Mouse (Mus musculus): ENCODE results near the gene Etnk1. TPM values are rescaled to one million over a fixed set of nuclear protein-coding genes. Genes with fewer than 3 reads are reported as not detected.
"Not testable (repeated sequence)": the region's sequence is repeated elsewhere in the genome, so short reads cannot be mapped to it uniquely, and the experiment has no call there.

Etnk1 gene
- total RNA-seq, 2 experiments from 2014 or later = 15.1 to 21.7 TPM

GRCm38 (mm10) chr6:143167409-143167919 lies 443 bp downstream of the Etnk1 start:
- no peak for TF ChIP-seq CTCF (IDR thresholded peaks at IDR 0.05)
- H3K4me3 ChIP-seq = peak overlapping the region; percentile 93
- H3K27ac ChIP-seq = peak overlapping the region; percentile 99
- intact Hi-C loops (cut with DNase I) = loop anchor here (2.0 kb wide), 1 partner anchor 69 kb away; no protein-coding TSS in a partner anchor
- DNase-seq = no peak

DNA sequence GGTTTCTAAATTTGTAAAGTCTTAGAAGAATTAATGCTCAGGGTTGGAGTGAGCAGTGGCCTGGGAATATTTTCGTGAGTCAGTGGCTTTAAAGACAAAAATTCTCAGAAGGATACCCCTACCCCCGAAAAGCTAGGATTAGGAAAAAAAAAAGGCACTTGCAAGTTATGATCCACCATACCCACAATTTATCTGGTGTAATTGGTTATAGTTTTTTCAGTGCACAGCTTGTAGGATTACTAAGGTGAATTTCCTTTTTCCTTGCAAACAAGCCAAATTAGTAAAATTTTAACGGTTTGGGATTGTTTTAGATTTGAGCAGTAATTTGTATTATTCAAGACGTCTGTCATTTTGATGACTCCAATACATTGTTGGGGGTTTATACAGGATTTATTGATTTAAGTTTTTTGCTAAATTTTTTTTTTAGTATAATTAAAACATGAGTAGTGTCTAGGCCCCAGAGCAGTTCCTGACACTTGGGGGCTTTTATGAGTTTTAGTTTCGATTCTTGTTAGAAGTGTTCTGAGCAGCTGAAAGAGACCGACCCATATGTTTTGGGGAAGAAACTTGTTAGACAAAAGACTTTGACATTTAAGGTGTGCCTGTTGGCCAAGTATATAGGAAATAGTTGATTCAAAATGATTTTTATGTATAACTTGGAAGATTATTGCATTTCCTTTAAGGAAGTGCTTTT lies 1.1 kb downstream of the Etnk1 start:
- Histone ChIP-seq H3K4me3 (peak overlapping the region; percentile 93), H3K27ac (peak overlapping the region; percentile 99)
- DNase-seq = no peak
- TF ChIP-seq CTCF (IDR thresholded peaks at IDR 0.05) = no peak
- intact Hi-C loops (cut with DNase I) = loop anchor here (2.0 kb wide), 1 partner anchor 69 kb away; no protein-coding TSS in a partner anchor

DNA sequence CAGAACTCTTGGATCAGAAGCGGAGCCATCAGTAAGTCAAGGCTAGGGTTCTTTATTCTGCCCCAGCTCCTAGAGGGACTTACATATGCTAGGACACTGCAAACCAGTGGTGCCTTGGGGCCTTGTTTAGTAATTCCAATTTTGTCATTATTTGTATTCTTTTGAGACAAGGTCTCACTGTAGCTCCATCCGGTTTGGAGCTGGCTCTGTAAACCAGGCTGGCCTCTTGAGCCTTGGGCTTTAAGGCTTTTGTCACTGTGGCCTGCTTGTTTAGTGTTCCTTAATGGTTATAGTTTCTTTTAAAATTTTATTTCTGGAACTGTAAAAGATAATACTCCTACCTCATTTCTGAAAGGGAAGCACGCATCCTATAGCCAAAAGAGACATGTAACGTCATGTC lies 2.4 kb downstream of the Etnk1 start:
- no peak for TF ChIP-seq CTCF (IDR thresholded peaks at IDR 0.05)
- intact Hi-C loops (cut with DNase I) = no loop called here
- peak overlapping the region; percentile 93 for H3K4me3 ChIP-seq
- H3K27ac ChIP-seq = no peak overlapping the region
- no peak for DNase-seq

DNA sequence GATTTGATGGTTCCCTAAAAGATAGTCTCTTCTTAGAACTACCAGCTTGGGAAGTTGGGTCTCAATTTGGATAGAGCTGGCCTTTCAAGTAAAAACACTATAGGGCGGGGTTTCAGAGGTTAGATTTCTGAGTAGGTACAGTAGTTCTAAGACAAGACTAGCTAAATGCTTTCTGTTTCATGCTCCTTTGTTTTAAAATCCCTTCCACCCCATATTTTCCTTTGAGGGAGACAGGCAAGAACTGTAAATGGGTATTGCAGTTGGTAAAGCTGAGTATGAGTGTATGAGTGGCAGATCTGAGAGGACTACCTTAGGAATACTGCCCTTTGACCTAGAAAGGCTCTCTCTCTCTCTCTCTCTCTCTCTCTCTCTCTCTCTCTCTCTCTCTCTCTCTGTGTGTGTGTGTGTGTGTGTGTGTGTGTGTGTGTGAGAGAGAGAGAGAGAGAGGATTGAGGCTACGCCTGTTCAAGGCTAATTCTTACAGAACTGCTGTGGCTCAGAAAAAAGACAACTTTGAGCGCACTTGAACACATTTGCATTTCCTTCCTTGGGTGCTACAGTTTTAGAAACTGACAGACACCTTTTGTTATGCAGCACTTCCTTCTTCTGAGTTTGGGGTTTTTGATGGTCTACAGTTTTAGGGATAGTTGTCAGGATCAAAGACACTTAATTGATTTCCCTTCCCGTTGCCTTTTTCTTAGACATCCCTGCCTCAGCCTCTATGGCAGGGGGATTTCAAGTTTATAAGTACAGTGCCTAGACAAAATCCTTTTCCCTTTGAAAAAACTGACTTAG lies 3.3 kb downstream of the Etnk1 start:
- TF ChIP-seq CTCF (IDR thresholded peaks at IDR 0.05) = no peak
- Histone ChIP-seq H3K27ac (no peak overlapping the region), H3K4me3 (no peak overlapping the region)
- no peak for DNase-seq
- intact Hi-C loops (cut with DNase I) = loop anchor here (10.0 kb wide), 1 partner anchor 136 kb away; no protein-coding TSS in a partner anchor

- H3K4me3 ChIP-seq = no peak overlapping the region
- no peak for DNase-seq
- H3K27ac ChIP-seq = no peak overlapping the region
- no peak for TF ChIP-seq CTCF (IDR thresholded peaks at IDR 0.05)
- intact Hi-C loops (cut with DNase I) = loop anchor here (10.0 kb wide), 1 partner anchor 136 kb away; no protein-coding TSS in a partner anchor
Measured at GRCm38 (mm10) chr6:143171066-143171465, 4.0 kb downstream of the Etnk1 start.

DNA sequence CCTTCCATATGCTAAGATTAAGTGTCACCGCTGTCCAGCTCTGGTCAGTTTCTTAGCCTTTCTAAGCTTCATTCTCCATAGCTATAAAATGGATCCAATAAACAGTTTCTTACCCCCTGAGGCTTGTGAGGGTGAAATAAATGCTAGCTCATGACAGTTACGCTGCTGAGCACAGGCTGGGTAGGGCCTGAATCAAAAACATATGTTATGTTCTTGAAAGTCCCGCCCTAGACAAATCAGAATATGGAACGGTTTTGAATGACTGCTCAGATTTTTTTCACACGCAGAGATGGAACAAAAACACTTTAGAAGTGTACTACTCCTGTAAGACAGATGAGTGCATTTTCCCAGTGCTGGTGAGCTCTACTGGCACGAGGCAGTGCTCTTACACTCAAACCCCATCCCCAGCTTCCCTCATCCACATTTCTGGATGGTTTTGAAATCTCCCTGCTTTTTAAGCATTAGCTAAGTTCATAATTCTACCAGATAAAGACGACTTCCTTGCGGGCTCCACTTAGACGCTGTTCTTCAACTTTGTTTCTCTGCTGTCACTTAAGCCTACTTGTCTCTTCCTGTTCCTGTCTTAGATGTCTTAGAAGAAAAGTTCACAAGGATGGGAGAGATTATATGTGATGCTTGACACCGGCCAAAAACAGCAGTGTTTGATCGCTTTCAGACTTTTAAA lies 4.9 kb downstream of the Etnk1 start:
- DNase-seq = no peak
- H3K4me3 ChIP-seq = no peak overlapping the region
- intact Hi-C loops (cut with DNase I) = loop anchor here (10.0 kb wide), 1 partner anchor 137 kb away; no protein-coding TSS in a partner anchor
- H3K27ac ChIP-seq = no peak overlapping the region
- TF ChIP-seq CTCF (IDR thresholded peaks at IDR 0.05) = no peak

DNA sequence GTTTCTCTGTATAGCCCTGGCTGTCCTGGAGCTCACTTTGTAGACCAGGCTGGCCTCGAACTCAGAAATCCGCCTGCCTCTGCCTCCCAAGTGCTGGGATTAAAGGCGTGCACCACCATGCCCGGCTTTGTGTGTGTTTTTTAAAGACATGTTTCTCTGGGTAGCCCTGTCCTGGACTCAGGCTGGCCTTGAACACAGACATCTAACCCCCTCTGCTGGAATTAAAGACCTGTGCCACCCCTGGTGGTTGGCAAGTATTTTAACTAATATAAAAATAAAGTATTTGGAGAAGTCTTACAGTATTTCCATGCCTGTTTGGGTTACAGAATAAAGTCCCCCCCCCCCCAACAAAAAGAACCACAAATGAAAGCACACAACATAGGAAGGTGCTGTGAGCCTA lies 5.7 kb downstream of the Etnk1 start:
- DNase-seq, H3K27ac ChIP-seq, H3K4me3 ChIP-seq: not testable (repeated sequence)
- intact Hi-C loops (cut with DNase I) = loop anchor here (10.0 kb wide), 1 partner anchor 138 kb away; no protein-coding TSS in a partner anchor

DNA sequence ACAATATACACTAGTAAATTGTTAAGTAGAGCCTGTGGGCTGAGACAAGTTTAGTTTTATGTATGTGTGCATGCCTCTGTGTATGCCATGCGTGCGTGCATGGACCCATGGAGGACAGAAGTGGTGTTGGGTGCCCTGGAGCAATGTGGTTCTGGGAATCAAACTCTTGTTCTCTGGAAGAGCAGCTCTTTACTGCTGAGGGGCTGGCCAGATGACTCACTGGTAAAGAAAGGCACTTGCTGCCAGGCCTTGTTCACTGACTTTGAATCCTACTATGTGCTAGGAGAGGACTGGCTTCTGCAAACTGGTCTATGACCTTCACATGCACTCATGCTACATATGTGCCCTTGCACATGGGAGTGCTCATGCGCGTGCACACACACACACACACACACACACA lies 7.2 kb downstream of the Etnk1 start:
- TF ChIP-seq CTCF (IDR thresholded peaks at IDR 0.05) = no peak
- DNase-seq = no peak
- intact Hi-C loops (cut with DNase I) = loop anchor here (2.0 to 10.0 kb wide), 2 partner anchors 139 to 185 kb away; no protein-coding TSS in a partner anchor
- no peak overlapping the region for H3K27ac ChIP-seq
- H3K4me3 ChIP-seq = no peak overlapping the region

DNA sequence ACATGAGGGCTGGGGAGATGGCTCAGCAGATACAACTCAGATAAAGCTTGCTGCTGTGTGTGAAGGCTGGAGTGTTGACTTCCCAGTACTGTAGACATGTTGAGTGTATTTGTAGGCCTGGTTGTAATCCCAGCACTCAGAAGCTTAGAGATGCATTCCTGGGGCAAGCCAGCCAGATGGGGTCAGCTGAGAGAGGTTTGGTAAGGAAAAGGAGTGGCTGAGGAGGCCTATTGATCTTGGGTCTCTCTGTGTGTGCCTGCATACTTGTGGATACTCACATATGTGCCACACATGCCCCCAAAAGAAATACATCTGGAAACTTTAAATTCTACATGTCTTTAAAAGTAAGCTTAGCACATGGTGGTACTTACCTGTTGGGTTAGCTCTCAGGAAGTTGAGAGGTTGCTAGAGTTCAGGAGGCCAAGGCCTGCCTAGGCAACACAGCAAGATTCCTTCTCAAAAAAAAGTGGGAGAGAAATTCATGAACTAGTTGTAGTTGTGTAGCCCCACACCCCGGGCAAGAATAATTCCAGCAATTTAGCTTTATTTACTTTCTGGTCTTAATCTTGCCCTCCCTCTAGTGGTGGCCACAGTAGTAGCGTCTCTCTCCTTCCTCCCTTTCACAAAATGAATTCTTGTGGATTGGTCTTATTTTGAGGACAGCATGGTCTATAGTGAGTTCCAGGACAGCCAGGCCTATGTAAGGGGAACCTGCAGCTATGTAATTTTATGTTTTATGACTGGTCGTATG lies 8.1 kb downstream of the Etnk1 start:
- DNase-seq = no peak
- Histone ChIP-seq H3K4me3 (no peak overlapping the region), H3K27ac (no peak overlapping the region)
- peak; percentile 79 for TF ChIP-seq CTCF (IDR thresholded peaks at IDR 0.05)
- intact Hi-C loops (cut with DNase I) = loop anchor here (2.0 to 10.0 kb wide), 2 partner anchors 140 to 186 kb away; no protein-coding TSS in a partner anchor

- no peak for DNase-seq
- H3K27ac ChIP-seq = no peak overlapping the region
- H3K4me3 ChIP-seq = no peak overlapping the region
- intact Hi-C loops (cut with DNase I) = loop anchor here (10.0 kb wide), 1 partner anchor 141 kb away; no protein-coding TSS in a partner anchor
- TF ChIP-seq CTCF (IDR thresholded peaks at IDR 0.05) = no peak
Measured at GRCm38 (mm10) chr6:143176076-143176475, 9.1 kb downstream of the Etnk1 start.

GRCm38 (mm10) chr6:143176591-143176990 lies 9.6 kb downstream of the Etnk1 start:
- H3K4me3 ChIP-seq = no peak overlapping the region
- intact Hi-C loops (cut with DNase I) = loop anchor here (10.0 kb wide), 1 partner anchor 142 kb away; no protein-coding TSS in a partner anchor
- no peak for DNase-seq
- no peak overlapping the region for H3K27ac ChIP-seq
- TF ChIP-seq CTCF (IDR thresholded peaks at IDR 0.05) = no peak
